Mouse (Mus musculus): ENCODE measurements around the gene Stra6l. TPM values are rescaled to one million over a fixed set of nuclear protein-coding genes. Genes with fewer than 3 reads are reported as not detected.

The Stra6l gene
- polyA plus RNA-seq, 1 experiment, result not detected

DNA sequence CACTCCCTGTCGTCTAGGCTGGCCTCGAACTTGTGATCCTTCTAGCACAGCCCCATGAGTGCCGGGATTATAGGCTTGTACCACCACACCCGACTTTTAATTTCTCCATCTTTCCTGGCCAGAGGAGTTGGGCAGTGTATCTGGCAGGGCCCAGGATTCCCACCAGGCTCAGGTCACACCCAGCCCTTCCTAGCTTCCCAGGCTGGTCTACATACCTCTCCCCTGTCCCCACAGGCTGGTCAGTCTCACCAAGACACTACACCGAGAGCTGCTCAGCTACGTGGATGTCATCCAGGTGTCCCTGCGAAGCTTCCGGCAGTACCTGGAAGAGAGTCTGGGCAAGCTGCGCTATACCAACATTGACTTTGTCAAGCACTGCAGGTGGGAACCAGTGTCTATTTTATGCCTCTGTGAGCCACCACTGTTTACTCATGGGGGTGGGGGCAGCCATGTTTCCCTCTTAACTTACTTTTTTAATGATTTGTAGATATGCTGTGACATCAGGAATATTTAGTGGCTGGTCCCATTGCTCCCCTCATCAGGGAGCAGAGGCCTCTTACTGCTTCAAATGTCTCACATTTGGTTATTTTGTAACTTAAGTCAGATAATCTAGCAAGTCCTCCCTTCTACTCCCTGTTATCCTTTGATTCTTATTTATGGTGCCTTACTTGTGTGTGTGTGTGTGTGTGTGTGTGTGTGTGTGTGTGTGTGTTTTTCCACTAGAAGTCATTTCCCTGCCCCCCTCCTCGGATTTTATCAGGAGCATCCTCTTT, 73.4 kb downstream of the Stra6l start:
- TF ChIP-seq POLR2A (IDR thresholded peaks at IDR 0.05; ENCODE audit: insufficient read depth, low read depth, low read length), result no peak
- no peak for TF ChIP-seq CTCF (IDR thresholded peaks at IDR 0.05; ENCODE audit: insufficient read depth, low read depth, low read length)
- Histone ChIP-seq H3K4me1 (ENCODE audit: control insufficient read depth, insufficient read depth, low read length) (no peaks in the 10 kb centered on the region), H3K27ac (ENCODE audit: insufficient read depth, low read depth, low read length) (no peak overlapping the region), H3K4me3 (ENCODE audit: insufficient read depth, low read depth, low read length) (no peak overlapping the region)
- WGBS, result 87% methylated on average over 10 of the region's 10 CpGs

DNA sequence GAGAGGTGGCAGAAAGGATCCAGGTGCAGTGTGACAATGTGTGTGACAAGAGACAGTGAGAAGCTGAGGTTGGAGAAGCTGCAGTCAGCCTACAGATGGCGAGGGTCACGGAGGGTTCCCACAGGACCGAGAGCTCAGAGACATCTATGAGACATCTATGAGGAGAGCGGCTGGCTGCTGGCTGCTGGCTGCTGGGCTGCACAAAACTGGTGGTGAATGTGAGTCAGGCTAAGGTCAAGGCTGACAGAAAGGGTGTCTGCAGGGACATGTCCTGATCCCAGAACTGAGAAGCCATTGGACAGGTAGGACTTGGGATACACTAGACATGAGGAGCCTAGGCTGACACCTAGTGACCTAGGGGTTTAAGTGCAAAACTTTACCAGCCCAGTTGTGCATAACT, 75.5 kb downstream of the Stra6l start:
- no peak overlapping the region for H3K4me3 ChIP-seq (ENCODE audit: insufficient read depth, low read depth, low read length)
- no peak overlapping the region for H3K27ac ChIP-seq (ENCODE audit: insufficient read depth, low read depth, low read length)
- WGBS, result 95% methylated on average over 4 of the region's 4 CpGs
- no peak for TF ChIP-seq POLR2A (IDR thresholded peaks at IDR 0.05; ENCODE audit: insufficient read depth, low read depth, low read length)
- TF ChIP-seq CTCF (IDR thresholded peaks at IDR 0.05; ENCODE audit: insufficient read depth, low read depth, low read length), result no peak
- H3K4me1 ChIP-seq (ENCODE audit: control insufficient read depth, insufficient read depth, low read length), result no peaks in the 10 kb centered on the region

DNA sequence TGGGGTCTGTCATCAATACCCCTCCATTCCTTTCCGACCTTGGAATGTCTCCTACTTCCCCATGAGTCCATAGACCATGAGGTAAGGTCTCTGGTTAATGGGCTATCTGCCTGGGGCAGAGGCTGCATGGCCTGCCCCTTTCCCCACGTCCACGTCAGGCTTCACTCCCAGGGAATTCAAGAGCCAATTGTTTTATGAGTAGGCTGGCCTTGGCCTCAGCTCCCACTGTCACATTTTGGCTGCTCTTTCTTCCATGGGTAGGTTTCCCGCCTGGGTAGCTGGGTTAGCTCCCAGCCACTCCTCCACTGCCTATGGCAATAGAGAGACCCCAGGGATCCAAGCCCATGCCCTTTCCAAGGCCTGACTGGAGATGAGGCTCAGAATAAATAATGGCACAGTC, 80.1 kb downstream of the Stra6l start:
- WGBS, result 70% methylated on average over 4 of the region's 4 CpGs
- no peaks in the 10 kb centered on the region for H3K4me1 ChIP-seq (ENCODE audit: control insufficient read depth, insufficient read depth, low read length)
- no peak overlapping the region for H3K4me3 ChIP-seq (ENCODE audit: insufficient read depth, low read depth, low read length)
- H3K27ac ChIP-seq (ENCODE audit: insufficient read depth, low read depth, low read length), result no peak overlapping the region
- TF ChIP-seq POLR2A (IDR thresholded peaks at IDR 0.05; ENCODE audit: insufficient read depth, low read depth, low read length) (no peak), CTCF (IDR thresholded peaks at IDR 0.05; ENCODE audit: insufficient read depth, low read depth, low read length) (no peak)

Other genes starting within 250 kb of the Stra6l start
- not detected in 2 replicates for gene Aldh1b1, start 49.6 kb upstream of the Stra6l start, polyA plus RNA-seq (2012; ENCODE audit: insufficient read depth, insufficient read length, low replicate concordance, missing spikeins)
- not detected in 2 replicates for gene Igfbpl1, start 21.7 kb upstream of the Stra6l start, polyA plus RNA-seq (2012; ENCODE audit: insufficient read depth, insufficient read length, low replicate concordance, missing spikeins)
- gene Ccdc180, start 41.6 kb downstream of the Stra6l start, polyA plus RNA-seq (2012; ENCODE audit: insufficient read depth, insufficient read length, low replicate concordance, missing spikeins), result not detected in 2 replicates
- gene Tdrd7, start 116.7 kb downstream of the Stra6l start, polyA plus RNA-seq (2012; ENCODE audit: insufficient read depth, insufficient read length, low replicate concordance, missing spikeins), result not detected in 2 replicates
- gene Tmod1, start 190.3 kb downstream of the Stra6l start, polyA plus RNA-seq (2012; ENCODE audit: insufficient read depth, insufficient read length, low replicate concordance, missing spikeins), result not detected in 2 replicates